Mouse (Mus musculus) forebrain, embryonic 16.5 days (tissue): Measurements from ENCODE around the gene Barhl1. TPM values are rescaled to one million over a fixed set of nuclear protein-coding genes. Genes with fewer than 3 reads are reported as not detected.

Experiments used
- ATAC-seq: fragments of 200-750 bp; cut with Nextera tagmentation; 2 replicates; pipeline ENCODE4 v1.8.0; 2017; ENCODE audit warnings: mild to moderate bottlenecking, moderate library complexity
- H3K27ac ChIP-seq: fragments of 300-500 bp; sonication (generic); 2 replicates; pipeline ENCODE4 v1.5.1; 2014; ENCODE audit warnings: low read length, control low read depth
- H3K27me3 ChIP-seq: fragments of 300-500 bp; sonication (generic); replicated peaks from 2 replicates; pipeline ENCODE4 v1.6.1; 2014; ENCODE audit warnings: low read length; ENCODE audit not compliant: control insufficient read depth, insufficient read depth
- H3K36me3 ChIP-seq: fragments of 300-500 bp; sonication (generic); 2 replicates; pipeline ENCODE4 v1.6.1; 2014; ENCODE audit not compliant: control insufficient read depth, insufficient read depth
- H3K4me1 ChIP-seq: fragments of 300-500 bp; sonication (generic); replicated peaks from 2 replicates; pipeline ENCODE4 v1.6.1; 2014; ENCODE audit warnings: low read length; ENCODE audit not compliant: control insufficient read depth, insufficient read depth
- H3K4me2 ChIP-seq: fragments of 300-500 bp; sonication (generic); 2 replicates; pipeline ENCODE4 v1.6.1; 2014; ENCODE audit warnings: mild to moderate bottlenecking, low read length, control low read depth
- H3K4me3 ChIP-seq: fragments of 300-500 bp; sonication (generic); replicated peaks from 2 replicates; pipeline ENCODE4 v1.5.1; 2014; ENCODE audit warnings: mild to moderate bottlenecking, low read length, control low read depth
- H3K9ac ChIP-seq: fragments of 300-500 bp; sonication (generic); replicated peaks from 2 replicates; pipeline ENCODE4 v1.6.1; 2014; ENCODE audit warnings: low read depth, low read length, control low read depth
- H3K9me3 ChIP-seq: fragments of 300-500 bp; sonication (generic); 2 replicates; pipeline ENCODE4 v1.6.1; 2016; ENCODE audit warnings: low read length; ENCODE audit not compliant: control insufficient read depth
- WGBS: fragments of 180-500 bp; shearing (Covaris S2); extraction: QIAGEN DNeasy Blood & Tissue Kit; methylation state at CpG from one replicate; pipeline ENCODE4 v1.1.7; 2014; 5-methylcytosine and 5-hydroxymethylcytosine counted together
- polyA plus RNA-seq: library from polyadenylated mRNA; unstranded; fragments of >200 nt; fragmentation: Nextera tagmentation; extraction: Ambion mirVana; gene quantifications from 2 replicates; pipeline ENCODE4 v1.2.1, GENCODE M21; 2015

Gene Barhl1
- polyA plus RNA-seq, 1 experiment from 2014 or later, result 0.89 TPM

DNA sequence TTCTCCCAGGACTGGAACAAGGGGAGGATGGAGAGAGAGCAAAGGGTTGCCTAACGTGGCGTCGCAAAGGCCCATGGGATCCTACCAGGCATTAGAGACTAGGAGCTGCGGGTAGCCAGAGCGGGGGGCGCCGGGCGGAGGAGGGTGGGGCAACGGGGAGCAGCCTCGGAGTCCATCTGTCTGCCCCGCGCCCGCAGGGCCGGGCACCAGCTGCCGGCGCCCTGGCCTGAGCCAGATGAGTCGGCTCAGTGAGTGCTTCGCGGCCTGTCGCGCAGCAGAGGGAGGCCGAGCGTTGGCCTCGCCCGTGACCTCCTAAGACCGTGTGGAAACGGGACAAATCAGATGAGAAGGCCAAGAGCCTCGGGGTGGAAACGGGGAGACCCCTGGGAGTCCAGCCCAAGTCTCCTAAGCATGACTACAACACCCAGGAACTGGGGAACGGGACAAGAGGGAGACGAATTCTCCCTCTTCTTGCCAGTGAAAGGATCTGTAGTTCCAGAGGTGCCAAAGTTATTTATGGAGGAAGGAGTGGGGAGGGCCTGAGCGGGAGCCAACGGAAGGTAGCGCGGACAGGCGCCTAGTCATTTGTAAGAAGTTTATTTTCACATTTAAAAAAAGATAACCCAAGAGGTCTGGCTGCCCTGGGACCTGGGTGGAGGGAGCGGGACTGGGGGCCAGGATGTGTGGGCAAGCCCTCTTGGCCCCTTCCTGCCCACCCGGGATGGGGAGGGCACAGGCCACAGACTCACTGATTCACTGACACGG, 7.9 kb downstream of the Barhl1 start:
- 0 out of 2 replicates have a peak overlapping the region, but pooled peaks have one; percentile 9 for H3K9ac ChIP-seq
- H3K4me2 ChIP-seq, result peak overlapping the region; percentile 32
- no peaks in the 10 kb centered on the region for H3K36me3 ChIP-seq
- H3K4me3 ChIP-seq, result no peak overlapping the region
- H3K27ac ChIP-seq, result no peak overlapping the region
- peaks cover 70% of the 10 kb centered on the region for H3K27me3 ChIP-seq
- no peaks in the 10 kb centered on the region for H3K9me3 ChIP-seq
- peaks cover 28% of the 10 kb centered on the region for H3K4me1 ChIP-seq
- peak; percentile 57 for ATAC-seq
- under 1% methylated on average over 37 of the region's 39 CpGs for WGBS

DNA sequence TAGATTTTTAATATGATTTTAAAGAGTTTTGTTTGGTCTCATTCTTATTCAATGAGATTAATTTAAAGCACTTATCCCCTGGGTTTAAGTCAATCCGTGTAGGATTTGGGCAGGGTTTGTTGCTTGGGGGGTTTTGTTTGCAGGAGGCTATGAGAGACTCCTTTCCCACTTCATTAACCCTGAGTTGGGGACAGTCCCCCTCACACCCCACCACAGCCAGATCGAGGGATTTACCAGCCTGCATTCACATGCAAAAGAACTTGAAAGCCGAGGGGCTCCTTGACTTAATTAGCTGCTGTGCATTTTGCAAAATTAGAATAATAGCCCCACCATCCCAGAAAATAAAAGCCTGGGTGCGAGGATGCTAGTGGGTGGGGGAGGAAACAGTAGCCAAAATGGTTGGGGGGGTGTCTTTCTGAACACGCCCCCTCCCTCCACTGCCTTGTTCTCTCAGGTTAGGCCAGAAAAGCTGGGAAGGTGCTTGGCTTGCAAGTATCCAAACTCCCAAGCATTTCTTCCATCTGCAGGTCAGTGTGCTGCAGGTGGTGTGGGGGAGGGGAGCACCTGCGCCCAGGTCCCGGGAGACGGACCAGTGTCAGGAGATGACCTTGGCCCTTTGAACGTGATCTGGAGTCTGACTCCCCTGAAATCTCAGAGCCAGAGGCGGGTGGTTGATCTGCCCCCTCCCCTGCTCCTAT, 8.6 kb downstream of the Barhl1 start:
- no peak overlapping the region for H3K27ac ChIP-seq
- no peaks in the 10 kb centered on the region for H3K36me3 ChIP-seq
- 2% methylated on average over 10 of the region's 10 CpGs for WGBS
- H3K4me3 ChIP-seq, result no peak overlapping the region
- peak overlapping the region; percentile 32 for H3K4me2 ChIP-seq
- peak; percentile 54 for ATAC-seq
- no peaks in the 10 kb centered on the region for H3K9me3 ChIP-seq
- no peak overlapping the region for H3K9ac ChIP-seq
- peaks cover 65% of the 10 kb centered on the region for H3K27me3 ChIP-seq
- H3K4me1 ChIP-seq, result peaks cover 28% of the 10 kb centered on the region

DNA sequence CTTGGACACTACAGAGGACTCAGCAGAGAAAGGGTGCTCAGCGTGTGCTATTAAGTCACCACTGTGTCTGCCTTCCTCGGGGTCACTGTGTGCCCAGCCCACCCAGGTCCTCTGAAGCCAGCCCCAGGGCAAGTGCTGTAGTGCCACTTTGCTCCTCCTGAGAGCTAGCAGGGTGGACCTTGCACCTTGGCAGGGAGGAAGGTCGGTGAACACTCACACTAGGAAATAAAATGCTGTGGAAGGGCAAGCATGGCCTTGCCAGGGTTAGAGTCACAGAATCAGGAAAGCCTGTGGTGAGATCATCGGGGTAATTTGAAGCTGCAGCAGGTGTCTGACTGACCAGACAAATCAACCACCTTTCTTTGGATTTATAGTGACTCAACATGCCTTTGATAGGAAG, 10.9 kb downstream of the Barhl1 start:
- H3K9me3 ChIP-seq, result no peaks in the 10 kb centered on the region
- no peak overlapping the region for H3K9ac ChIP-seq
- WGBS, result 41% methylated on average over 4 of the region's 4 CpGs
- H3K27ac ChIP-seq, result no peak overlapping the region
- H3K4me2 ChIP-seq, result no peak overlapping the region
- no peaks in the 10 kb centered on the region for H3K36me3 ChIP-seq
- H3K4me3 ChIP-seq, result no peak overlapping the region
- ATAC-seq, result no peak
- H3K27me3 ChIP-seq, result peaks cover 54% of the 10 kb centered on the region
- peaks cover 22% of the 10 kb centered on the region for H3K4me1 ChIP-seq

DNA sequence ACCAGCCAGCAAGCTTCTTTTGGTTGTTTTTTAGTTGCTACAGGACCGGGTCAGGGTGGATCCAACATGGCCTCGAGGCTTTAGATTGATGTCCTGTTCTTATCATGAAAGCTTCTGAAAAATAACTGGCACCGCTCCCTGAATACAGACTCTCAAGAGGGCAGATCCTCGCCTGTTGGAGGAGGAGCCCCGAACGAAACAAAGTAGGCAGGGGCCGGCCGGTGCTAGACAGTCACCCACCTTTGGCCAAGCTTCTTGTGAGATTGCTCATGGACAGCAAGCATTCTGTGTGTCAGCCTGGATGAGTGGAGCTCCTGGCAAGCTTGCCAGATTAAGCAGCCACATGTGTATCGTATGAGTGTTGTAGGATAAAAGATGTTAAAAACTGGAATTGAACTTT, 11.7 kb downstream of the Barhl1 start:
- peaks cover 22% of the 10 kb centered on the region for H3K4me1 ChIP-seq
- no peak overlapping the region for H3K9ac ChIP-seq
- peaks cover 46% of the 10 kb centered on the region for H3K27me3 ChIP-seq
- no peaks in the 10 kb centered on the region for H3K36me3 ChIP-seq
- 84% methylated on average over 9 of the region's 9 CpGs for WGBS
- H3K4me3 ChIP-seq, result no peak overlapping the region
- no peaks in the 10 kb centered on the region for H3K9me3 ChIP-seq
- no peak overlapping the region for H3K4me2 ChIP-seq
- ATAC-seq, result no peak
- no peak overlapping the region for H3K27ac ChIP-seq

DNA sequence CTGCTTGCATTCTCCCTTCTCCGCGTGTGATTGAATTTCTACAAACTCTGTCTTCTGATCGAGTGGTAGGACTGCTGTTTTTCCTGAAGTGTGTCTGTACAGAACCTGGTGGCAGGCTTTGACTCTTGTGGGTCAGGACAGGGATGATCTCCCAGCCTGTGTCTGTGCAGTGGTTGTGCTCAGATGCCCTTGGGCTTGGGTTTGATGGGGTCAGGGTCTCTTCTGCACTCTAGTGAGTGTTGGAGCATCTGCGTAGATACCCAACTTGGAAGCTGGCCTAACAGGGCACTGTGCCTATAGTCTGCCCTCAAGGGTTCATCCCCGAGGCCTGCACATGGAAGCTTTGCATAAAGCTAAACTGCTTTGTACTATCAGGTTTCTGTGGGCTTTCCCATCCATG, 12.6 kb downstream of the Barhl1 start:
- no peak overlapping the region for H3K27ac ChIP-seq
- H3K9ac ChIP-seq, result no peak overlapping the region
- H3K4me1 ChIP-seq, result peaks cover 18% of the 10 kb centered on the region
- no peak overlapping the region for H3K4me2 ChIP-seq
- H3K4me3 ChIP-seq, result no peak overlapping the region
- WGBS, result 88% methylated on average over 5 of the region's 5 CpGs
- no peaks in the 10 kb centered on the region for H3K36me3 ChIP-seq
- peaks cover 37% of the 10 kb centered on the region for H3K27me3 ChIP-seq
- no peaks in the 10 kb centered on the region for H3K9me3 ChIP-seq
- ATAC-seq, result no peak

DNA sequence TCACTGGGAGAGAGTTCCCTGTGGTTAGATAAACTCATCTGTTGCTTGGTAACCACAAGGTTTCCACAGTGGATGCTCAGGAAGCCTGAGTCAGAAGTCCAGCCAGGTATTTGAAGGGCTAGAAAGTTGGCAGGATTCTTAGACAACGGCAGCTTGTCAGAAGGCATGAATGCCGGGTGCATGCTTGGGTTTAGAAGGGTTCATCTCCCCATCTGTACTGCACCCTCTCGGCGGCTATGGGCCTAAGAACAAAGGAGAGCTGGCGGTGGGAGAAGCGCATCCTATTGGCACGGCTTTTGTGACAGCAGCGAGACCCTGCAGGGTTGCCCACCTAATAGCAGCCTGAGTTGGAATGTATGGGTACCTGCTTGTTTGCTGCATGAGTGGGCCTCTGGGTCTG, 14.2 kb downstream of the Barhl1 start:
- no peak overlapping the region for H3K4me3 ChIP-seq
- ATAC-seq, result no peak

DNA sequence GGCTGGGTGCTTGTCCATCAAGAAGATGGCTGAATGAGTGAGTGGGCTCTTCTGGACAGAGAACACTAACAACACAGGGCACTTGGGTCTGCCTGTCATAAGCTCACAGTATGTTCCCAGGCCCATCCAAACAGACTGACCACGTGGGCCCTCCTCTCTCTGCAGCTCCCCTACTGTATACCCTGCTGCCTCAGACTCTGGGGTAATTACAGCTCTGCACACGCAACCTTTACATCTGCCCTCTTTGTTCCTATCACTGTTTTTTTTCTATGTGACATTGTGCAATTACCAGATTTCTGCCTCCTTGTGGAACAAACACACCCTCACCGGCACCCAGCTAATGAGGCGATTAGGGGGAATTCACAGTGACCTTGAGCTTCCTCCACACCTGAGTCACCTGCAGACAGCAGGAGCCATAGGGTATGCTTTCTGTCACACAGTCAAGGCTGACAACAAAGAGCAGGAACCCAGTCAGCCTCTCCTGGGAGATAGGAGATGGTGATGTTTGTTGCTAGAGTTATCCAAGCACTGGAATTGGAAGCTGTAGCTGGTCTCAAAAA, 19.0 kb downstream of the Barhl1 start:
- no peak for ATAC-seq
- H3K4me2 ChIP-seq, result no peak overlapping the region
- no peaks in the 10 kb centered on the region for H3K9me3 ChIP-seq
- H3K27ac ChIP-seq, result no peak overlapping the region
- H3K27me3 ChIP-seq, result no peaks in the 10 kb centered on the region
- no peaks in the 10 kb centered on the region for H3K4me1 ChIP-seq
- H3K4me3 ChIP-seq, result no peak overlapping the region
- no peak overlapping the region for H3K9ac ChIP-seq
- 68% methylated on average over 4 of the region's 4 CpGs for WGBS
- H3K36me3 ChIP-seq, result 0 out of 2 replicates have a peak, but pooled peaks cover 2% of the 10 kb centered on the region

More for the DNA sequence above, 14.2 kb downstream of the Barhl1 start:
- peaks cover 3% of the 10 kb centered on the region; the same call in 1 of the 2 replicates for H3K4me1 ChIP-seq
- H3K9me3 ChIP-seq, result no peaks in the 10 kb centered on the region
- H3K27me3 ChIP-seq, result peaks cover 26% of the 10 kb centered on the region
- no peak overlapping the region for H3K27ac ChIP-seq
- no peaks in the 10 kb centered on the region for H3K36me3 ChIP-seq
- H3K9ac ChIP-seq, result no peak overlapping the region
- no peak overlapping the region for H3K4me2 ChIP-seq
- 83% methylated on average over 8 of the region's 8 CpGs for WGBS

DNA sequence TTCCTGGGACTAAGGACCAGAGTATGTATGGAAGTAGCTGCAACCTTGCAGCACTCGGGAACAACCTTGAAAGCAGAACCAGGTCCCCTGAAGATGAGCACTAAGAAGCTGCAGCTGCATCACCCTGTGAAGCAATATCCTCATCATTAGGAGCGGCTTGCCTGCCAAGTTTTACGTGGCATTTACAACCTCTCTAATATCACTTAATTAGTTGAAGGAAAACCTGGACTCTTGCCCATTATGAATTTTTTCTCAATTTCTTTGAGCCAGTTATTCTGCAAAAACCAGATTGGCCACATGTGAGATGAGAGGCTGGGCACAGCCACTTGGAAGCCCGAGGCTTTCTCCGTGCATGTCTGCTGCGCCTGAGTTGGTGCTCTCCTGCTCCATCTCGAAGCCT, 20.6 kb downstream of the Barhl1 start:
- 74% methylated on average over 7 of the region's 7 CpGs for WGBS
- no peak overlapping the region for H3K27ac ChIP-seq
- no peak overlapping the region for H3K4me3 ChIP-seq
- H3K36me3 ChIP-seq, result 0 out of 2 replicates have a peak, but pooled peaks cover 2% of the 10 kb centered on the region
- no peaks in the 10 kb centered on the region for H3K9me3 ChIP-seq
- no peak overlapping the region for H3K4me2 ChIP-seq
- H3K9ac ChIP-seq, result no peak overlapping the region
- no peak for ATAC-seq
- H3K27me3 ChIP-seq, result no peaks in the 10 kb centered on the region
- no peaks in the 10 kb centered on the region for H3K4me1 ChIP-seq

DNA sequence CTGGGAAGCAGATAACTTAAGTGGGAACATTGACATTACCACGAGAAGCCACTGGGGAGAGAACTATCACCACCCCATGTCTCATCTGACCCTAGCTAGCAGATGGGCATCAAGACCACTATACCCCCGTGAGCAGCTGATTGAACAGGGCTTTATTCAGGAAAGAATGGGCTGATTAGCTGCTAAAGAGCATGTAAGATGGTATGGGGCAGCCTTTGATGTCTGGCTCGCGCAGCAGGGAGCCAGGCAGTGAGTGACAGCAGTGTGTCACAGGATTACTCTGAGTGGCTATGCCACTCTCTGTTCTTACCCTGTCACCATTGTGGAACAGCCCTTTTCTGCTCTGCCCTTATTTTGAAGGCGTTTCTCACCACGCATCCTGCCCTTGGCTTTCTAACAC, 22.9 kb downstream of the Barhl1 start:
- no peak for ATAC-seq
- Histone ChIP-seq H3K27ac (no peak overlapping the region), H3K9ac (no peak overlapping the region), H3K4me3 (no peak overlapping the region), H3K4me1 (no peaks in the 10 kb centered on the region), H3K9me3 (no peaks in the 10 kb centered on the region), H3K27me3 (no peaks in the 10 kb centered on the region), H3K36me3 (0 out of 2 replicates have a peak, but pooled peaks cover 2% of the 10 kb centered on the region), H3K4me2 (no peak overlapping the region)
- WGBS, result 40% methylated on average over 6 of the region's 6 CpGs
